Comparison of ENCODE assay signal across 8 mouse cellular contexts in genomic region chr17:17827658-17828190, GRCm38 (mm10). TPM values are rescaled to one million over a fixed set of nuclear protein-coding genes. Genes with fewer than 3 reads are reported as not detected.
A peak's percentile ranks its signal among the peaks of the same experiment; 100 is the strongest.
DNase-seq lines count a peak whose midpoint lies in the region; ATAC-seq and TF ChIP-seq lines count a peak whose summit lies in the region.

No protein-coding gene starts in this region.

- DNase-seq in CD4-positive, CD25-positive, alpha-beta regulatory T cell, adult 2 months (ENCODE audit: low read depth, low spot score), result peak; percentile 38
- peak; percentile 35 to 68 for DNase-seq in gastrocnemius, postnatal 4 days (ENCODE audit: low spot score in 2 of 2)
- peak; percentile 54 for DNase-seq in limb, embryonic 14.5 days (ENCODE audit: low spot score)
- peak; percentile 51 for DNase-seq in testis, postnatal 14 days (ENCODE audit: low spot score)

- H3K4me2 ChIP-seq in intestine, embryonic 16.5 days (ENCODE audit: low read depth, low read length), result peak overlapping the region; percentile 79
- H3K4me2 ChIP-seq in limb, embryonic 14.5 days (replicated peaks; ENCODE audit: low read depth, low read length, severe bottlenecking), result peak overlapping the region; percentile 75
- H3K4me2 ChIP-seq in midbrain, embryonic 16.5 days (ENCODE audit: low read length), result peak overlapping the region; percentile 92

- H3K4me3 ChIP-seq in intestine, embryonic 16.5 days (ENCODE audit: low read length), result peak overlapping the region; percentile 73
- peak overlapping the region; percentile 78 for H3K4me3 ChIP-seq in limb, embryonic 14.5 days (replicated peaks; ENCODE audit: low read length)
- peak overlapping the region; percentile 97 for H3K4me3 ChIP-seq in midbrain, embryonic 16.5 days (ENCODE audit: low read depth, low read length)

- H3K9ac ChIP-seq in intestine, embryonic 16.5 days (ENCODE audit: low read depth, low read length), result peak overlapping the region; percentile 83
- H3K9ac ChIP-seq in limb, embryonic 14.5 days (ENCODE audit: low read depth, low read length, severe bottlenecking), result peak overlapping the region; percentile 93
- H3K9ac ChIP-seq in midbrain, embryonic 16.5 days (ENCODE audit: low read depth, low read length), result peak overlapping the region; percentile 100

- H3K27me3 ChIP-seq in intestine, embryonic 16.5 days (replicated peaks; ENCODE audit: control insufficient read depth, insufficient read depth, low read length), result no peaks in the 10 kb centered on the region
- H3K27me3 ChIP-seq in limb, embryonic 14.5 days (ENCODE audit: control insufficient read depth, insufficient read depth, low read length), result no peaks in the 10 kb centered on the region
- no peaks in the 10 kb centered on the region for H3K27me3 ChIP-seq in midbrain, embryonic 16.5 days (ENCODE audit: control insufficient read depth, insufficient read depth, low read depth, low read length)

- WGBS in intestine, embryonic 16.5 days, result under 1% methylated on average over 13 of the region's 13 CpGs
- 2% methylated on average over 13 of the region's 13 CpGs for WGBS in limb, embryonic 14.5 days
- WGBS in midbrain, embryonic 16.5 days, result 0% methylated on average over 13 of the region's 13 CpGs

- H3K27ac ChIP-seq in intestine, embryonic 16.5 days (ENCODE audit: low read length), result peak overlapping the region; percentile 98
- H3K27ac ChIP-seq in limb, embryonic 14.5 days (replicated peaks; ENCODE audit: low read depth, low read length), result peak overlapping the region; percentile 99
- peak overlapping the region; percentile 100 for H3K27ac ChIP-seq in midbrain, embryonic 16.5 days (ENCODE audit: low read length)

- TF ChIP-seq POLR2A in limb, embryonic 14.5 days (IDR thresholded peaks at IDR 0.05; ENCODE audit: borderline replicate concordance, extremely low read depth, insufficient read depth, insufficient read length), result no peak

- peaks cover 29% of the 10 kb centered on the region for H3K4me1 ChIP-seq in intestine, embryonic 16.5 days (ENCODE audit: control insufficient read depth, insufficient read depth, low read length)
- peaks cover 29% of the 10 kb centered on the region for H3K4me1 ChIP-seq in limb, embryonic 14.5 days (ENCODE audit: control insufficient read depth, insufficient read depth, low read length)
- H3K4me1 ChIP-seq in midbrain, embryonic 16.5 days (ENCODE audit: control insufficient read depth, insufficient read depth, low read length), result peaks cover 34% of the 10 kb centered on the region

- no peak for ATAC-seq in CD4-positive, CD25-positive, alpha-beta regulatory T cell, adult 4 months
- ATAC-seq in common myeloid progenitor, adult 5-6 weeks (replicated peaks; ENCODE audit: low read depth, poor library complexity, severe bottlenecking), result peak; percentile 40
- peak; percentile 21 for ATAC-seq in intestine, embryonic 16.5 days
- peak; percentile 9; the same call in 1 of the 2 replicates for ATAC-seq in limb, embryonic 14.5 days (ENCODE audit: low FRiP score, low read depth)
- ATAC-seq in midbrain, embryonic 16.5 days, result peak; percentile 15

- no peaks in the 10 kb centered on the region for H3K36me3 ChIP-seq in intestine, embryonic 16.5 days (ENCODE audit: control insufficient read depth, insufficient read depth, low read length)
- peaks cover 23% of the 10 kb centered on the region for H3K36me3 ChIP-seq in limb, embryonic 14.5 days (ENCODE audit: control insufficient read depth, insufficient read depth, low read length)
- no peaks in the 10 kb centered on the region; the same call in 1 of the 2 replicates for H3K36me3 ChIP-seq in midbrain, embryonic 16.5 days (ENCODE audit: control insufficient read depth, insufficient read depth, low read length)

- H3K9me3 ChIP-seq in intestine, embryonic 16.5 days (ENCODE audit: control insufficient read depth, low read length), result no peaks in the 10 kb centered on the region
- no peaks in the 10 kb centered on the region for H3K9me3 ChIP-seq in limb, embryonic 14.5 days (ENCODE audit: control insufficient read depth, low read length)
- no peaks in the 10 kb centered on the region for H3K9me3 ChIP-seq in midbrain, embryonic 16.5 days (replicated peaks; ENCODE audit: control insufficient read depth, low read length, poor library complexity, severe bottlenecking)

RNA-seq across cellular contexts. Expression of gene Spaca6, which starts 0.8 kb away (rescaled TPM):
- polyA plus RNA-seq in CD4-positive, CD25-positive, alpha-beta regulatory T cell, adult 4 months (2017; shearing (Covaris generic)), result 1 to 10 TPM; 5.8 to 6.1 TPM
- 0.19 and 0.87 TPM in 2 replicates for total RNA-seq in common myeloid progenitor, adult 5-6 weeks (2017)
- total RNA-seq in gastrocnemius, postnatal 4 days (2021), result 10 to 100 TPM; 37.3 to 49.3 TPM
- 13.7 and 14.5 TPM in 2 replicates for polyA plus RNA-seq in intestine, embryonic 16.5 days (2015; fragmentation: Nextera tagmentation; extraction: Ambion mirVana)
- 125 and 142 TPM in 2 replicates for polyA plus RNA-seq in limb, embryonic 14.5 days (2012; rRNA removed)
- polyA plus RNA-seq in limb, embryonic 14.5 days (2014; fragmentation: Nextera tagmentation; extraction: Ambion mirVana), result 23.6 and 32.5 TPM in 2 replicates
- polyA plus RNA-seq in midbrain, embryonic 16.5 days (2015; fragmentation: Nextera tagmentation; extraction: Ambion mirVana), result 25.7 and 26.6 TPM in 2 replicates

RNA-seq across cellular contexts. Expression of gene Has1, which starts 27.3 kb away (rescaled TPM):
- not detected for polyA plus RNA-seq in CD4-positive, CD25-positive, alpha-beta regulatory T cell, adult 4 months (2017; shearing (Covaris generic))
- not detected in 2 replicates for total RNA-seq in common myeloid progenitor, adult 5-6 weeks (2017)
- total RNA-seq in gastrocnemius, postnatal 4 days (2021), result under 1 TPM; 0.18 to 0.69 TPM
- polyA plus RNA-seq in intestine, embryonic 16.5 days (2015; fragmentation: Nextera tagmentation; extraction: Ambion mirVana), result 0.34 and 0.56 TPM in 2 replicates
- polyA plus RNA-seq in limb, embryonic 14.5 days (2012; rRNA removed), result 0.19 and 0.25 TPM in 2 replicates
- 1.6 and 2.2 TPM in 2 replicates for polyA plus RNA-seq in limb, embryonic 14.5 days (2014; fragmentation: Nextera tagmentation; extraction: Ambion mirVana)
- 0.98 and 1.3 TPM in 2 replicates for polyA plus RNA-seq in midbrain, embryonic 16.5 days (2015; fragmentation: Nextera tagmentation; extraction: Ambion mirVana)

RNA-seq across cellular contexts. Expression of gene Fpr1, which starts 56.0 kb away (rescaled TPM):
- polyA plus RNA-seq in CD4-positive, CD25-positive, alpha-beta regulatory T cell, adult 4 months (2017; shearing (Covaris generic)), result not detected
- 0.69 TPM in 1 of 2 replicates, not detected in the other for total RNA-seq in common myeloid progenitor, adult 5-6 weeks (2017)
- total RNA-seq in gastrocnemius, postnatal 4 days (2021), result under 1 TPM; 0.20 to 0.26 TPM
- 0.29 and 0.60 TPM in 2 replicates for polyA plus RNA-seq in intestine, embryonic 16.5 days (2015; fragmentation: Nextera tagmentation; extraction: Ambion mirVana)
- 0.11 and 0.58 TPM in 2 replicates for polyA plus RNA-seq in limb, embryonic 14.5 days (2012; rRNA removed)
- polyA plus RNA-seq in limb, embryonic 14.5 days (2014; fragmentation: Nextera tagmentation; extraction: Ambion mirVana), result 0.23 TPM in 1 of 2 replicates, not detected in the other
- polyA plus RNA-seq in midbrain, embryonic 16.5 days (2015; fragmentation: Nextera tagmentation; extraction: Ambion mirVana), result 0.18 TPM in 1 of 2 replicates, not detected in the other

RNA-seq across cellular contexts. Expression of gene Fpr2, which starts 59.9 kb away (rescaled TPM):
- under 1 TPM in 1 of 2 experiments, not detected in 1; 0.62 TPM for polyA plus RNA-seq in CD4-positive, CD25-positive, alpha-beta regulatory T cell, adult 4 months (2017; shearing (Covaris generic))
- total RNA-seq in common myeloid progenitor, adult 5-6 weeks (2017), result 0.50 and 1.6 TPM in 2 replicates
- total RNA-seq in gastrocnemius, postnatal 4 days (2021), result under 1 TPM in 1 of 2 experiments, not detected in 1; 0.98 TPM
- 0.32 and 0.61 TPM in 2 replicates for polyA plus RNA-seq in intestine, embryonic 16.5 days (2015; fragmentation: Nextera tagmentation; extraction: Ambion mirVana)
- polyA plus RNA-seq in limb, embryonic 14.5 days (2012; rRNA removed), result 0.14 and 0.27 TPM in 2 replicates
- 0.23 and 0.36 TPM in 2 replicates for polyA plus RNA-seq in limb, embryonic 14.5 days (2014; fragmentation: Nextera tagmentation; extraction: Ambion mirVana)
- 0.23 TPM in 1 of 2 replicates, not detected in the other for polyA plus RNA-seq in midbrain, embryonic 16.5 days (2015; fragmentation: Nextera tagmentation; extraction: Ambion mirVana)

RNA-seq across cellular contexts. Expression of gene Fpr3, which starts 59.9 kb away (rescaled TPM):
- polyA plus RNA-seq in CD4-positive, CD25-positive, alpha-beta regulatory T cell, adult 4 months (2017; shearing (Covaris generic)), result not detected
- total RNA-seq in common myeloid progenitor, adult 5-6 weeks (2017), result not detected in 2 replicates
- not detected for total RNA-seq in gastrocnemius, postnatal 4 days (2021)
- polyA plus RNA-seq in intestine, embryonic 16.5 days (2015; fragmentation: Nextera tagmentation; extraction: Ambion mirVana), result not detected in 2 replicates
- polyA plus RNA-seq in limb, embryonic 14.5 days (2012; rRNA removed), result not detected in 2 replicates
- polyA plus RNA-seq in limb, embryonic 14.5 days (2014; fragmentation: Nextera tagmentation; extraction: Ambion mirVana), result not detected in 2 replicates
- not detected in 2 replicates for polyA plus RNA-seq in midbrain, embryonic 16.5 days (2015; fragmentation: Nextera tagmentation; extraction: Ambion mirVana)
